Mouse (Mus musculus): ENCODE data around the gene Hist1h2bc. TPM values are rescaled to one million over a fixed set of nuclear protein-coding genes. Genes with fewer than 3 reads are reported as not detected.
A peak's percentile ranks its signal among the peaks of the same experiment; 100 is the strongest.
"Not testable (repeated sequence)": the region's sequence is repeated elsewhere in the genome, so short reads cannot be mapped to it uniquely, and the experiment has no call there.

The Hist1h2bc gene
- total RNA-seq, 2 experiments from 2014 or later = 50.8 to 51.3 TPM

- peak; percentile 64 to 83 for DNase-seq
- intact Hi-C loops (cut with DNase I) = loop anchor here (1.0 to 5.0 kb wide), 5 partner anchors 12 to 1645 kb away; partner anchors contain the start of gene Hist1h1e
These were observed 13.7 kb downstream of the Hist1h2bc start for GRCm38 (mm10) chr13:23697491-23698299.

- peak; percentile 99 to 100 for DNase-seq
- intact Hi-C loops (cut with DNase I) = loop anchor here (2.0 to 5.0 kb wide), 3 partner anchors 75 to 1646 kb away; partner anchors contain the start of gene Hist1h1e
These were observed 14.3 kb downstream of the Hist1h2bc start, which contains the start of gene Hist1h4c for GRCm38 (mm10) chr13:23698300-23698693. TSS of gene Hist1h4c (minus strand) at chr13:23698454.

- intact Hi-C loops (cut with DNase I) = loop anchor here (2.0 to 5.0 kb wide), 3 partner anchors 76 to 1647 kb away; partner anchors contain the start of gene Hist1h1e
- no peak for DNase-seq
These were observed 15.0 kb downstream of the Hist1h2bc start for GRCm38 (mm10) chr13:23698996-23699395.

GRCm38 (mm10) chr13:23699767-23700166, 15.8 kb downstream of the Hist1h2bc start:
- intact Hi-C loops (cut with DNase I) = loop anchor here (2.0 to 5.0 kb wide), 3 partner anchors 77 to 1647 kb away; partner anchors contain the start of gene Hist1h1e
- DNase-seq = no peak

- DNase-seq = peak; percentile 82 to 88
- intact Hi-C loops (cut with DNase I) = loop anchor here (1.0 kb wide), 1 partner anchor 31 kb away; no protein-coding TSS in a partner anchor
These were observed 17.0 kb downstream of the Hist1h2bc start for GRCm38 (mm10) chr13:23700786-23701520.

- no peak for DNase-seq
- intact Hi-C loops (cut with DNase I) = no loop called here
These were observed 18.2 kb downstream of the Hist1h2bc start for GRCm38 (mm10) chr13:23702220-23702619.

- DNase-seq = not testable (repeated sequence)
These were observed 18.8 kb downstream of the Hist1h2bc start for GRCm38 (mm10) chr13:23702801-23703200.

GRCm38 (mm10) chr13:23705751-23706356, 21.9 kb downstream of the Hist1h2bc start:
- DNase-seq = no peak
- intact Hi-C loops (cut with DNase I) = no loop called here

More at GRCm38 (mm10) chr13:23702801-23703200, 18.8 kb downstream of the Hist1h2bc start:
- intact Hi-C loops (cut with DNase I) = not testable (repeated sequence)

GRCm38 (mm10) chr13:23706771-23707170, 22.8 kb downstream of the Hist1h2bc start:
- intact Hi-C loops (cut with DNase I) = no loop called here
- DNase-seq = no peak

- DNase-seq = no peak
- intact Hi-C loops (cut with DNase I) = no loop called here
These were observed 24.0 kb downstream of the Hist1h2bc start for GRCm38 (mm10) chr13:23708041-23708440.

GRCm38 (mm10) chr13:23708654-23709053, 24.7 kb downstream of the Hist1h2bc start:
- DNase-seq = no peak
- intact Hi-C loops (cut with DNase I) = no loop called here

GRCm38 (mm10) chr13:23709714-23710373, 25.8 kb downstream of the Hist1h2bc start:
- intact Hi-C loops (cut with DNase I) = no loop called here

GRCm38 (mm10) chr13:23710374-23711089, 26.5 kb downstream of the Hist1h2bc start, which contains the start of gene Hfe:
TSS of gene Hfe (minus strand) at chr13:23710854.
- intact Hi-C loops (cut with DNase I) = no loop called here
- peak; percentile 65 to 67 for DNase-seq

More at GRCm38 (mm10) chr13:23709714-23710373, 25.8 kb downstream of the Hist1h2bc start:
- DNase-seq = peak in 1 of 2 experiments; percentile 43

- no peak for DNase-seq
- intact Hi-C loops (cut with DNase I) = no loop called here
These were observed 32.5 kb downstream of the Hist1h2bc start for GRCm38 (mm10) chr13:23716261-23717042.

- no peak for DNase-seq
- intact Hi-C loops (cut with DNase I) = no loop called here
These were observed 33.2 kb downstream of the Hist1h2bc start for GRCm38 (mm10) chr13:23717176-23717575.

- DNase-seq; intact Hi-C loops (cut with DNase I): not testable (repeated sequence)
These were observed 33.7 kb downstream of the Hist1h2bc start for GRCm38 (mm10) chr13:23717593-23718245.

- no peak for DNase-seq
- intact Hi-C loops (cut with DNase I) = no loop called here
These were observed 40.2 kb downstream of the Hist1h2bc start for GRCm38 (mm10) chr13:23724239-23724638.

GRCm38 (mm10) chr13:23725213-23725612, 41.2 kb downstream of the Hist1h2bc start:
- DNase-seq = no peak
- intact Hi-C loops (cut with DNase I) = no loop called here

Data from heart, postnatal 10 days (tissue).